Mouse (Mus musculus): ENCODE data around the gene Ccin.

DNA sequence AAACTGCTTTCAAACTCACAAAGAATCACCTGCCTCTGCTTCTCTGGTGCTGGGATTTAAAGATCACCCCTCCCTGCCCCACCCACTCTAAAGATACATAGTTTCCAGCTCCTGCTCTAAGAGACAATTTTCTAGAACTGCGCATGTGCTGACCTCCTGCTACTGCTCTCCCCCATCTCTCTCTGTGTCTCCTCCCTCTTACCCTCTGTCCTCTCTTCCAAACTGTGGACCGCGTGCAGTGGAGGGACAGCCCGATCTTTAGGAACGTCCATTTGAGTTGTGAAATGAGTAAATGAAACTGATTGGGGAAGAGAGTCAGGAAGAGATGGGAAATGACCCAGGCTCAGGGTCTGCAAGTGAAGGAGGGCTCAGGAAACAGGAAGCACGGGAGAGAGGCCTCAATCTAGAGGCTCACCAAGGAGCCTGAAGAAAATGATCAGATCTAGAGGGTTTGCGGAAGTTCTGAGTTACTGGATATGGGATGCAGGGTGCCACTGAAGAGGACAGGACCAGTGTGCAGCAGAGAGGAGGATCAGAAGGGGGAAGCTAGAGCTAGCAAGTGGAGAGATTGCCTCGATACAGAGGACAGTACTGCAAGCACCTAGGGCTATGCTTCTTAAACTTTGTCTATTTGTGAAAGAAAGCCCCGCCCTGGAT is 23.6 kb upstream of the Ccin start:
- TF ChIP-seq GATA1 (IDR thresholded peaks at IDR 0.05; ENCODE audit: borderline replicate concordance, low read length) (no peak), FLI1 (IDR thresholded peaks at IDR 0.05; ENCODE audit: low read length) (no peak)

All from megakaryocyte, embryonic 14.5 days (primary cell).